Mouse (Mus musculus): Measurements from ENCODE around the gene Depdc5. TPM values are rescaled to one million over a fixed set of nuclear protein-coding genes. Genes with fewer than 3 reads are reported as not detected.

Depdc5 gene
- total and polyA plus RNA-seq, 3 experiments = 21.1 to 39.3 (median 36.6) TPM

- H3K9ac ChIP-seq (ENCODE audit: insufficient read depth, low read depth) = no peak overlapping the region
- H3K27ac ChIP-seq (ENCODE audit: insufficient read depth, low read depth) = no peak overlapping the region
- H3K9me3 ChIP-seq (replicated peaks; ENCODE audit: low read length) = no peaks in the 10 kb centered on the region
- H3K4me3 ChIP-seq (replicated peaks in 1 of 3; ENCODE audit: low read depth in 2 of 3, low read length in 2 of 3, poor library complexity in 1 of 3) = no peak overlapping the region
- DNase-seq (ENCODE audit: extremely low read depth) = no peak
- TF ChIP-seq MXI1 (IDR thresholded peaks at IDR 0.05; ENCODE audit: low read depth, low read length) (no peak), TCF12 (IDR thresholded peaks at IDR 0.05; ENCODE audit: low read depth, low read length) (no peak), IRF4 (IDR thresholded peaks at IDR 0.05; ENCODE audit: low read depth, low read length) (no peak), BHLHE40 (IDR thresholded peaks at IDR 0.05; ENCODE audit: low read depth, low read length) (no peak)
- dilution Hi-C loops (cut with MboI; ENCODE audit: extremely low pct_ligation_motif_present, extremely low pct_unique_long_range_greater_than_20kb, low sequenced_read_pairs) (no loop called here), in situ Hi-C loops (cut with MboI; ENCODE audit: low pct_ligation_motif_present, low pct_unique_long_range_greater_than_20kb, low sequenced_read_pairs) (no loop called here)
- H3K79me2 ChIP-seq (replicated peaks; ENCODE audit: control insufficient read depth, extremely low read depth, insufficient read depth, poor library complexity, severe bottlenecking) = no peaks in the 10 kb centered on the region
- no peaks in the 10 kb centered on the region for H3K27me3 ChIP-seq (replicated peaks)
- no peak overlapping the region for H3K4me2 ChIP-seq (ENCODE audit: insufficient read depth, low read depth, poor library complexity, severe bottlenecking)
- H3K4me1 ChIP-seq (ENCODE audit: control insufficient read depth in 1 of 2, insufficient read depth in 2 of 2) = no peaks in the 10 kb centered on the region
- peaks cover 50 to 87% of the 10 kb centered on the region in 2 experiments for H3K36me3 ChIP-seq (replicated peaks in 1 of 2; ENCODE audit: control insufficient read depth in 1 of 2, insufficient read depth in 1 of 2, low read length in 1 of 2)
These were observed 98.1 kb downstream of the Depdc5 start for GRCm38 (mm10) chr5:32961616-32962015.

GRCm38 (mm10) chr5:32962581-32962980 lies 99.1 kb downstream of the Depdc5 start:
- Histone ChIP-seq H3K9ac (ENCODE audit: insufficient read depth, low read depth) (no peak overlapping the region), H3K27ac (ENCODE audit: insufficient read depth, low read depth) (no peak overlapping the region), H3K4me3 (replicated peaks in 1 of 3; ENCODE audit: low read depth in 2 of 3, low read length in 2 of 3, poor library complexity in 1 of 3) (no peak overlapping the region), H3K79me2 (replicated peaks; ENCODE audit: control insufficient read depth, extremely low read depth, insufficient read depth, poor library complexity, severe bottlenecking) (no peaks in the 10 kb centered on the region), H3K36me3 (replicated peaks in 1 of 2; ENCODE audit: control insufficient read depth in 1 of 2, insufficient read depth in 1 of 2, low read length in 1 of 2) (peaks cover 57 to 91% of the 10 kb centered on the region in 2 experiments), H3K27me3 (replicated peaks) (no peaks in the 10 kb centered on the region), H3K4me1 (ENCODE audit: control insufficient read depth in 1 of 2, insufficient read depth in 2 of 2) (no peaks in the 10 kb centered on the region), H3K4me2 (ENCODE audit: insufficient read depth, low read depth, poor library complexity, severe bottlenecking) (no peak overlapping the region), H3K9me3 (replicated peaks; ENCODE audit: low read length) (no peaks in the 10 kb centered on the region)
- TF ChIP-seq MEF2A (IDR thresholded peaks at IDR 0.05; ENCODE audit: borderline replicate concordance, low read depth, low read length) (no peak), KAT2A (IDR thresholded peaks at IDR 0.05; ENCODE audit: insufficient replicate concordance, low read length) (no peak), POLR2A (IDR thresholded peaks at IDR 0.05; ENCODE audit: low read depth, low read length) (no peak), BHLHE40 (IDR thresholded peaks at IDR 0.05; ENCODE audit: low read depth, low read length) (no peak), EP300 (IDR thresholded peaks at IDR 0.05; ENCODE audit: low read length) (no peak), JUN (IDR thresholded peaks at IDR 0.05; ENCODE audit: insufficient read depth, low read depth, low read length) (no peak)
- no peak for DNase-seq (ENCODE audit: extremely low read depth)
- in situ Hi-C loops (cut with MboI; ENCODE audit: low pct_ligation_motif_present, low pct_unique_long_range_greater_than_20kb, low sequenced_read_pairs) (no loop called here), dilution Hi-C loops (cut with MboI; ENCODE audit: extremely low pct_ligation_motif_present, extremely low pct_unique_long_range_greater_than_20kb, low sequenced_read_pairs) (no loop called here)

- H3K4me1 ChIP-seq (ENCODE audit: control insufficient read depth in 1 of 2, insufficient read depth in 2 of 2) = peaks cover 0 to 13% of the 10 kb centered on the region in 2 experiments; a peak in 2 of 4 replicates
- in situ Hi-C loops (cut with MboI; ENCODE audit: low pct_ligation_motif_present, low pct_unique_long_range_greater_than_20kb, low sequenced_read_pairs) = no loop called here
These were observed 113.0 kb downstream of the Depdc5 start for GRCm38 (mm10) chr5:32976541-32976940.

More at GRCm38 (mm10) chr5:32976541-32976940, 113.0 kb downstream of the Depdc5 start:
- no peak overlapping the region for H3K4me2 ChIP-seq (ENCODE audit: insufficient read depth, low read depth, poor library complexity, severe bottlenecking)
- H3K4me3 ChIP-seq (replicated peaks in 1 of 3; ENCODE audit: low read depth in 2 of 3, low read length in 2 of 3, poor library complexity in 1 of 3) = no peak overlapping the region
- peaks cover 39 to 79% of the 10 kb centered on the region in 2 experiments for H3K36me3 ChIP-seq (replicated peaks in 1 of 2; ENCODE audit: control insufficient read depth in 1 of 2, insufficient read depth in 1 of 2, low read length in 1 of 2)
- no peaks in the 10 kb centered on the region for H3K9me3 ChIP-seq (replicated peaks; ENCODE audit: low read length)
- TF ChIP-seq IRF4 (IDR thresholded peaks at IDR 0.05; ENCODE audit: low read depth, low read length) (peak; percentile 54), MEF2A (IDR thresholded peaks at IDR 0.05; ENCODE audit: borderline replicate concordance, low read depth, low read length) (0 out of 2 replicates have a peak, but pooled peaks have one; percentile 20), EP300 (IDR thresholded peaks at IDR 0.05; ENCODE audit: low read length) (peak; percentile 41; the same call in 1 of the 2 replicates), USF2 (conservative IDR thresholded peaks at IDR 0.05; ENCODE audit: low read depth, low read length) (no peak)
- H3K79me2 ChIP-seq (replicated peaks; ENCODE audit: control insufficient read depth, extremely low read depth, insufficient read depth, poor library complexity, severe bottlenecking) = no peaks in the 10 kb centered on the region
- no peak overlapping the region for H3K27ac ChIP-seq (ENCODE audit: insufficient read depth, low read depth)
- H3K9ac ChIP-seq (ENCODE audit: insufficient read depth, low read depth) = no peak overlapping the region
- no peaks in the 10 kb centered on the region for H3K27me3 ChIP-seq (replicated peaks)
- dilution Hi-C loops (cut with MboI; ENCODE audit: extremely low pct_ligation_motif_present, extremely low pct_unique_long_range_greater_than_20kb, low sequenced_read_pairs) = no loop called here
- DNase-seq (ENCODE audit: extremely low read depth) = peak; percentile 35
